Mouse (Mus musculus): ENCODE results near the gene Bcl2. TPM values are rescaled to one million over a fixed set of nuclear protein-coding genes. Genes with fewer than 3 reads are reported as not detected.
"Not testable (repeated sequence)": the region's sequence is repeated elsewhere in the genome, so short reads cannot be mapped to it uniquely, and the experiment has no call there.

Gene Bcl2
- polyA plus RNA-seq, 2 experiments from 2014 or later = 167 to 170 TPM

DNA sequence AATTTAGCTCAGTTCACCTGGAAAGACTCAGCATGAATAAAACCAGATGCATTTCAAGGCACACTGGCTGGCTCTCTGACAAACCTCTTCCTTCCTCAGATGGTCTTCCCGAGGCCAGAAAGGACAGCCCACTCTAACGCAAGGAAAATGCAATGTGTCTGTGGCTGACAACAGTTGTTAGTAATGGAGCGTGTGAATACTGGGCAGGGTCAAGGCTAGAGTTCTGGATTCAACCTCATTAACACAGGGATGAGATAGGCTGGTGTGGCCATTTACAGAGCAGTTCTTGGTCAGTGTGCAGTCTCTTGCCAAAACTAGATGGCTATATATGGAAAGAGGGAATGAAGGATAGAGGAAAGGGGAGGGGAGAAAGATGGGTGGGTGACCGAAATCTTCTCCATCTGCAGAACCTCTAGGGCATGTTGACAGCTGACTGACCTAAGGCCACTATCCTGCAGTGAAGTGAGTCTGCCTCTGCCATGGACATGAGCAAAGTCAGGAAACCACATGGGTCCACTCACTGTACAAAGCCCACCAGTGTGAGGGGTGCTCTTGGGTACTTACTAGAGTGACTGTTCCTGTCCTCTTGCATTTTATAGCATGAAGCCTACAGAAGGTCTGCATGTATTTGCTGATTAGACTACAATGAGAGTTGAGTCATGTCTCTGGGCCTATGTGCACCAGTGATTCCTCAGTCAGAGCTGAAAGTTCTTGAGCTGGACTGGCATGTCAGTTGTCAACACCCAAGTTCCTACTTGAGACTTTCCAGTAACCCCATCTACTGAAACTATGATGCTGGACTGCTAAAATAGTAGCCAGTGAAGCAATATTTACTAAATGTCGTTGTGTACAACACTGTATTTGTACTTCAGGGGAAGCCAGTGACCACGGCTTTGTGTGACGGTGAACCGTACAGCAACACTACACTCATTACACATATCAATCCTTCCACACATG is 159.9 kb downstream of the Bcl2 start:
- ATAC-seq = no peak

DNA sequence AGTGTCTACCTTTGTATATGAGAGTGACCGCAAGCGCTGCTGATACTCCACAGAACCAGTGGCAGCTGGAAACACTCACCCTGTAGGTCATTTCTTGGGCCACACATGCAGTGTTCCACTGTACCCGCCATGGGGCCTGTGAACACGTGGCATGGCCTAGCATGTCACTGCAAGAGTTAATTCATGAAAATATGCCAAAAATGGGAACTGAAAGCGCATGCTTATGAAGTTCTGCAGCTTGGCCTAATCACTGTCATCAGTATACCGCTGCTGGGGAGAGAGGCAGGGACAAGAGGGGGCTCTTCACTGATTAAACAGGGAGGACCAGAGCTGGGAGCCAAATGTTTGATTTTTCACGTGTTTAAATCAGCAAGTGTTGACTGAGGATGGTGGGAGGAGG is 161.2 kb downstream of the Bcl2 start:
- no peak for ATAC-seq

DNA sequence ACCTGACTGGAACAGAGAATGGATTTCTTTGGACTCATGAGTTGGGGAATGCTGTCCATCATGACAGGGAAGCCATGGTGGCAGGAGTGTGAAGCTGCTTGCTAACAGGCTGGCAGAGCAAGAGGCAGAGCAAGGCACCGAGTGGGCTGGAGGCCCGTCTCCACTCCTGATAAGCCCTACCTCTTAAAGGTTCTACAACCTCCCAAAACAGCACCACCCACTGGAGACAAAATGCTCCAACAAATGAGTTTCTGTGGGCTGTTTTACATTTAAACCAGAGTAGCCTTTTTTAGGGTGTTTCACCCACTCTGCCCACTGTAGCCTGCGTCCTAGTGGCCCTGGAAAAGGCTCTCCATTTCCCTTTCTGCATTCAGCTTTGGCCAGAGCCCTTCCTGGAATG is 163.5 kb downstream of the Bcl2 start:
- peak; percentile 12 for ATAC-seq

DNA sequence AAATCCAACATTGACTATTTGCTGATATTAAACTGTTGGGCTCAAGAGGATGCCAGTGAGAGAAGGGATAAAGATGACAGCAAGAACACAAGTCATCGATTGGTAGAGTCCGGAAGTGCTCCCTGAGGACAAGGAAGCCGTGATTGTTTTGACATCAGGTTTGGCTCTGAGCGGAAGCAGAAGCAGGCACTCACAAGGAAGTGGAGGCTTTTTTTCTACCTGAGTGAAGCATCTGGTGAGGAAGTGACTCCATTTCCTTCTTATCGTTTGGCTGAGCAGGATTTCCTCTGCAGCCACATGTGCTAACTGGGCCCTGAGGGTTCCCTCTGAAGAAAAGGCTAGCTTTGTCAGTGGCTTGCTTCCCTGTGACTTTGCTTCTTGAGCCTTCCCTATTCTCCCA is 165.0 kb downstream of the Bcl2 start:
- ATAC-seq = peak; percentile 80

DNA sequence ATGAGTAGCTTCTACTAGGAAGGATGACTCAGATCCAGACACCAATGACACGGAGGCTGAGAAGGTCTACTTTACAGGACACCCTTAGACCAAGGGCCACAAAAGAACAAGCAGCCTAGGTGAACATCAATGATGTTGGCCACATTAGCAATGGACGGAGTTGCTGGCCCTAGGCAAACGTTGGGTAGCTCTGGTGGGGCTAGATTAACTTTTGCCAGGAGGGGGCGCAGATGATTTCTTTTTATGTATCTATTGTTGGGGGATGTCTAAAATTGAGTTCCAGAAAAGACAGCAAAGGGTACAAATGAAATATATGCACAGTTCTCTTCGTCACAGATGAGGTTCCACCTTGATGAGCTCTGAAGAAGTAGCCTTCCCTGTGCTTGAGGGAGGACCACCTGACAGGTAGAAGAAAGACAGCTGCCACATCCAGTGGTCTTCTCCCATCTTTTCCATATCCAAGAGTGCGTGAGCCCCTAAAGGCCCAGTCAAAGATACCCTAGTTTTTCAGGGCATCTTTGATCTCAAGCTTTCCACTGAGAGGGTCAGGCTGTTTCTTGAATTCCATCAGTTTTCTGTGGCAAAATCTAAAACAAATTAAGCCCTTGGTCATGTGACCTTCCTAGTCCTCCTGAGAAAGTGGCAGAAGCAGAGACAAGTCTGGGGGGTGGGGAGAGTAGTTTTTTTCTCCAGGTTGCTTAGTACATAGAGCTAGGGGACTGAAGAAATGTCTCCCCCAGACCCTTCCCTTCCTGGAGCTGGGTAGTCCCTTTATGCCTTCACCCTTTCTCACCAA is 169.1 kb downstream of the Bcl2 start:
- ATAC-seq = peak; percentile 60

DNA sequence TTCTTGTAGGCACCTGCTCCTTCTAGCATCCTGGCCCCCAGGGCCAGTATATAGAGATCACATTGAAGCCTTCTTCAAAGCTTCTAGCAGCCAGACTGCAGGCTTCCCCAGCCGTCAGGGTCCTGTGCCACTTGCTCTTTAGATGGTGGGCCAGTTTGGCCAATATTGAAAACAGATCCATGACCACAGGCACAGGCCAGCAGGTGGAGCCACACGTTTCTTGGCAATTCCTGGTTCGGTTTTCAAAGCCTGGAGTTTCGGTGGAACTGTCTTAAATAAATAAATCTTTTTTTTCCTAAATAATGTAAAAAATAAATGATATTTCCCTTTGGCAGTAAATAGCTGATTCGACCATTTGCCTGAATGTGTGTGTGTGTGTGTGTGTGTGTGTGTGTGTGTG is 171.3 kb downstream of the Bcl2 start:
- no peak for ATAC-seq

DNA sequence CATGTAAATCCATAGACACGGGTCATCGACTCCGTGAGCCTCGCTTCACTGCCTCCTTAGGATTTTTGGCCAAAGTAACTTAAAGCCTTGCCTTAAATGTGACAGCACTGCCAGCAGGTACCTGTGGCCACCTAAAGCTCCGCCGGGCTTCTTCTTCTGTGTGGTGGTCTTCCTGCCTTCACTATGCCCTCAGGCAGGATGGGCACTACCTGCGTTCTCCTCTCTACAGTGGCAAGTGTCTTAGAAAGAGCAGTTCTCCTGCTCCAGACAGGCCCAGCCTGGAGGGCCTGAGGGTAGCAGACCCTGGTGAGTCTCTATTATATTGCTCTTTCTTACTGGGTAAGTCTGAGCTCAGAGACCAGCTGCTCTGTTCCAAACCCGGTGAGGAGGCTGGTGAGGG is 172.2 kb downstream of the Bcl2 start:
- no peak for ATAC-seq

DNA sequence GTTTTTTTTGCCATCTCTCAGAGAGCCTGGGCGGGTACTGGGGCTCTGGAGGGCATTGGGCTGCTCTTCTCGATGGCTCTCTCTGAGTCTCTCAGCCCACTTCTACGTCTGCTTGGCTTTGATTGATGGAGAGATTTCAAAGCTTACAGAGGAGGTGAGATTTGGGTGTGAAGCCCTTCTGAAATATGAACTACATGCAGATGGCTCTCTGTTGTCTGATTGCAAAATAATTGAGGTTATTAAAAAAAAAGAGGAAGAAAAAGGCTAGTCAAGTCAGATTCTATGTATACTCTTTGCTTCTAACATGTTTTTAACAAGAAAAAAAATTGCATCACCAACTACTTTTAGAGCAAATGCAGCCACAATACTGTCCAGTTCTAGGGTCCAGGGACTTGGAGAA is 173.9 kb downstream of the Bcl2 start:
- no peak for ATAC-seq

DNA sequence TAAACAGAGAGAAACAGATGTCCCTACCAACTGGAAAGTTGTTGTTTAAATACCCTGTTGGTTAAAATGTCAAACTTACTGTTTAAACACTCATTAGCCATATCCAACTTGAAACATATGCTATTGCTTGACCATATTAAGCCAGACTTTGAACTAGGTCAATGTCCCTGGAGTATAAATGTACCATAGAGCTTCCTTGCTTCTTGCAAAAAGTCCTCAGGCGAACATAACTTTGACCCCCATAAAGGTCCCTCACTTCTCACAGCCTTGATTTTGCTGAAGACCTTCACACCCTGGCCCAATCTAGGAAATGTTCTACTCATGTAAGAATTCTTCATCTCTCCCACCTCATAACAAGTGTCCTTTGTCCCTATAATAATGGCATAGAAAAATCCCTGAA is 175.0 kb downstream of the Bcl2 start:
- no peak for ATAC-seq

DNA sequence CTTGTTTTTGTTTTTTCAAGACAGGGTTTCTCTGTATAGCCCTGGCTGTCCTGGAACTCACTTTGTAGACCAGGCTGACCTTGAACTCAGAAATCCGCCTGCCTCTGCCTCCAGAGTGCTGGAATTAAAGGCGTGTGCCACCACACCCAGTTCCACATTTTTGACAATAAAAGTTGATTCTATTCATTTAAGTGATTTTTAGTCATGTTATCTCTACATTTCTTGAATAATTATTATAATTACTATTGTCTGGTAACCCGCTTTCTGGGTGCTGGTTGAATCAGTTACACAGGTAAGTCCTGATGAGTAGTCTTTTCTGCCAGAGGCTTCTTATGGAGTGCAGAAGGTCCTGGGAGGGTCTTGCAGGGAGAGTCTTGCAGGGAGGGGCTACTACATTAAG is 179.2 kb downstream of the Bcl2 start:
- not testable (repeated sequence) for ATAC-seq

DNA sequence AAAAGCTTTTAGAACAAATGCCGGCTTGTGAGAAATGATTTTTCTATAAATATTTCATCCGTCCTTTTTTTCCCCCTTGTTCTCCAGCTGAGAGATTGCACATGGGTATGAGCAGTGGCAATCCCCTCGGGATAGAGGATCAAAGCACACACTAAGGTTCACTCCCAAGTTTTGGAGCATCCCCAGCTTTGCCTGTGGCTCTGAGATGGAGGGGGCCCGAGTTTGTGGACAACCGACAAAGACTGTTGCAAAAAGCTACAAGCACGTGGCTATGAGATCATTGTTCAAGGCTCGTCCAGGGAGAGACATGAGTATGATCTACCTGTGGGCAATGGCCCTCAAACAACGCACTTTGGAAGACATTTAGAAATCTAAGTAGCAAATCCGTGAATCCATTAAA is 184.5 kb downstream of the Bcl2 start:
- ATAC-seq = no peak

DNA sequence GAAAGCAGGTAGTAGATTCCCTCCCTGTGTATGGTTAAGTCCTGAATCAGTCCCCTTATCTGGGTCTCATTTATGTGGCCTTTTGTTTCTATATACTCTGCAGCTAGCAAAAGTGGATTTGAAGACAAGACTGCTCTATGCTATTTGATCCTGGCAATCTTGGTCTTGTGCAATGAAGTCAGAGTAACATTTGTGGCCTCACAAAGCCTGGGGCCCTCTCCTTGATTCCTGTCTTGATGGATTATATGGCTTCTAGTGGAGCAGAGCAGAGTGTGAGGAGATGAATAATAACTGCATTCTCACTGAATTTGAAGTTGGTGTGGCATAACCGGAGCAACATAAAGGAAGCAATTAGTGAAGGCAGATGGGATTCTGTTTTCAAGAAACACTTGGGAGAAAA is 186.5 kb downstream of the Bcl2 start:
- ATAC-seq = no peak

DNA sequence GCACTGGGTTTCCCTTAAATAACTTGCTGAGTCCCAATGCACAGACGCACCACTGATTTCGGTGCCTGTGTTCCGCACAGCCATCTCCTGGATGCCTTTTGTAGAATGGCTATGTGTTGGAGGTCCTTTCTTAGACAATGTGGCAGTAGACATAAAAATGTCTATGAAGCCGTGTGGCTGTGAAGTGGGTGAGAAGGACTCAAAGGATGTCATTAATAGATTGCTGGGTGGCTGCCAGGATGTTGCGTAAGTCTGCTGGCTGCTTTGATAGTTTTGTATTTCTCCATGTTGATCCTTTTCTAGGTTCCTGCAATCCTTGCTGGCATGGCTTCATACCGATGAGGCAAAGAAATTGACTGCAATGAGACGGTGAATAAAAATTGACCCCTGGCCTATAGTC is 187.3 kb downstream of the Bcl2 start:
- no peak for ATAC-seq

DNA sequence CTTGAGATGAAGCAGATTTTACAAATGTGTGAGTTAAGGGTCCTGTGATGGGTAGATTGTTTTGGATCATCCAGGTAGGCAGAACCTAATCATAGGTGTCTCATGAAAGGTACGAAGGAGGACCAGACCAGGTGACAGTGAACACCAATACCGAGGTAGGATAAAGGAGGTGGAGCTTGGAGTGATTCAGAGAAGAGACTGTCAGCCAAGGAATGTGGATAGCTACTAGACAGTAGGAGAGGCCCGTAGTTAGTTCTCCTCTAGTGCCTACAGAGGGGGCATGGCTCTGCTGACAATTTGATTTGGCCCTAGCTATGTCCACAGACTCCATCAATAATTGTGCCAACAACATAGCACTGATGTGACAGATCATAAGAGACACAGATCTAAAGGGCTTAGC is 188.0 kb downstream of the Bcl2 start:
- no peak for ATAC-seq

DNA sequence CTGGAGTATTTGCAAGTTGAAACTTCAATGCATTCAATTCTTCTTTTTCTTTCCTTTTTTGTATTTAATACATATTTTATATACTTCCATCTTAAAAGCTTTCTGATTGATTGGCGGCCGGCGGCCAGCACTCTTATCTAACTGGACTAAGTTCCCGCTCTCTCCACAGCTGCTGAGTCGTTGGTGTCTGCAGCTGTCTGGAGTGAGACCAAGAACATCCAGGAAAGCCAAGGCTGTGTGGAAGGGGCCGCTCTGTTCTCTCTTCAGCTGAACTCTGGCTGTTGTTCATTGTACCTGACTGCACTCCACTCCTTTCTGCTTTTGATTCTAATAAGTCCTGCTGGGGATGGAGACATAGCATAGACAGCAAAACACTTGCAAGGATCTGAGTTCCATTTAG is 190.3 kb downstream of the Bcl2 start:
- ATAC-seq = no peak

DNA sequence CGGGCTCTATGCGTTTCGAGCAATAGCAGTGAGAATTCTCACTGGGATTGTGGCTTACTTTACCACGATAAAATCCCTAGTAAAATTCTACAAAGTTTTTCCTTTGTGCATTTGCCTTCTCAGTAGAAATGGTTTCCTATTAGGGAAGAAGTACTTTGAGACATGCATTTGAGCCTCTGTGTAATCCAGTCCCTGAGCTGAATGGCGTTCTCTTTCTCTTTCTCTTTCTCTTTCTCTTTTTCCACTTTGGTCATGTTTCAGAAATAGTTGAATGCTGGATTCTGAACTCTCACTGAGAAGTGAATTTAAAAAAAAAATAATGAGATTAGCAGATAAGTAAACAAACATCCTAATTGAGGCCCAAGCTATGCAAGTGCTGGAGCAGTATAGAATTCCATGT is 191.1 kb downstream of the Bcl2 start:
- peak; percentile 76 for ATAC-seq

DNA sequence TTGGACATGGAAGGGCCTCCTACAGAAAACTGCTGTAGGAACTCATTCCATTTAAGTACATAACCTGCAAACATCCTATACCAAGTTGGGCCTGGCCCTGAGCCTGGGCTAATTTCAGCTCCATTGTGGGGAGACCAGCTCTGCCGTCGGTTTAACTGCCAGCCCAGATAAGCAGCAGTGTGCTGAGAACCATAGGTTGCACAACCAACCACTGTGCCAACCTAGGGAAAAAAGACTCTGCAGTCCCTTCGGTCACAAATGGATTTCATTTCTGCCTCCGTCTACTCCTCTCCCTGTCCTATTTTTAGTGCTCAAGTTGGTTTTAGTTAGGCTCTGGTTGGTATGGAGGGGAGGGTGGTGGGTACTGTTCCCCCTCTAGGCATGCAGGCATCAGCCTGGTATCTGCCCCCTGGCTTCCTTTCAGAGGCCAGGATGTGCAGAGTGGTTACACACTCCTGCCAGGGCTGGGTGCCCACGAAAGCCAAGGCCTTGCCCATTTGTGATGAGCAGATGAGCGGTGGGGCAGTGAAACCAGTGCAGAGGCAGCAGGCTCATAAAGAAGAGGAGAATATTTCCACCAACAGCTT is 196.4 kb downstream of the Bcl2 start:
- ATAC-seq = no peak

DNA sequence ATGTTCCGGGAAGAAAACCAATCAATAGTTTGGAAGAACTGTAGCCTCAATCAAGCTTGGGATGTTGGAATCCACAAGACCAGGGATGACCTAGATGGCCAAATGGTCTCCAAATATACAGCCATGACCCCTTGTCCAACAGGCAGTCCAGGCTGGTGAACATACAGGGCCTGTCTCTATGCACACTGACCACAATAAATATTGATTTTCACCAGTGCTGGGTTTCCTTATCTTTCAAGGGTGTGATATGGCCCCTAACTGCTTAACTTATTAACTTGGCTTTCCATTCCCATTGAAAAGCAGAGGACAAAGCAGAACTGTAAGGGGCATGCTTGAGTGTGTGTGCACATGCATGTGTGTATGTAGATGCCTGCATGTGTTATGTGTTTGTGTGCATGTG is 197.0 kb downstream of the Bcl2 start:
- ATAC-seq = no peak

DNA sequence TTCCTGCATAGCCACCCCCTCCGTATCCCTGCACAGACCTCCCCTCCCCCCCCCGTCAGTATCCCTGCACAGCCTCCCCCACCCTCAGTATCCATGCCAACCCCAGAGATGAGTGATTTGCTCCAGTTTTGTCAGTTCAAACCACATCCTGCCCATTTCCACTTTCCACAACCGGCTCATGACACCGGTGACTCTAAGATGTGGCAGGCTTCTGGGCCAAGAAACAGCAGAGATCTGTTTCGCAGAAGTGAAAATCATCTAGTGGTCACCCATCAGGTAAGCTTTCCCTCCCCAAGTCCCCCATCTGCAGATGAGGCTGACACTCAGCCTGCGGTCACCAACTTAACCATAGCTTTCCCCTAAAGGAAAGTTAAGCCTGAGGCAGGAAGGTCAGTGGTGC is 198.5 kb downstream of the Bcl2 start:
- peak; percentile 92 for ATAC-seq

DNA sequence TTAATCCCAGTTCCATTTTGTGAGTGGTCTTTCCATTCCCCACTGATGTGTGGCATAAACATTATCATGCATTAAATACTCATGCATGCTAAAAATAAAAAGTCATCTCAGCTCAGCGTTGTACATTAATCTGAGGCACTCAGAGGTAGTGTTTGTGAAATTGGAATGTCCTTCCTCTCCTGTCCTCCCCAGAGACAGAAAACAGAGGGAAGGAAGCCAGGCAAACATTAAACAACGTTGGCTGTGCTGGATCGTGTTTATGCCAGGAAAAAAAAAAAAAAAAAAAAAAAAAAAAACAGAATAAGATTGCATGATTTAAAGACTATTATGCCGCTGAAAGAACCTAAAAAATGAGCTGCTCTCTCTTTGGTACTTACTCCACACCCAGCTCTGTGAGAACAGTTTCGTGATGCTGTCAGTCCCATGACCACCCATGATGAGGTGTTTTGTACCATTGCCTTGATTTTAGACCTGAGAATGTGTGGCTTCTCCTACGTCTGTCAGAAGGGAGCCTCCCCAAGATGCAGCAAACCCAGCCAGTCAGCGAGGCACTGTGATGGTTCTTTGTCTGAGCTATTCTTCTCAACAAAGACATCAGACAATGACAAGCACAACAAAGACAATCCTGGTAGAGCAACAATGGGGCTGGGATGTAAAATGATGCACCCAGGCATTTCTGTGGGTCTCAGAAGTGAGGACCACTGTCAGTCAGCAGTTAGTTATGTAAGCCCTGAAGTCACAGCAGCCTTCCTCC is 200.0 kb downstream of the Bcl2 start:
- ATAC-seq = no peak

DNA sequence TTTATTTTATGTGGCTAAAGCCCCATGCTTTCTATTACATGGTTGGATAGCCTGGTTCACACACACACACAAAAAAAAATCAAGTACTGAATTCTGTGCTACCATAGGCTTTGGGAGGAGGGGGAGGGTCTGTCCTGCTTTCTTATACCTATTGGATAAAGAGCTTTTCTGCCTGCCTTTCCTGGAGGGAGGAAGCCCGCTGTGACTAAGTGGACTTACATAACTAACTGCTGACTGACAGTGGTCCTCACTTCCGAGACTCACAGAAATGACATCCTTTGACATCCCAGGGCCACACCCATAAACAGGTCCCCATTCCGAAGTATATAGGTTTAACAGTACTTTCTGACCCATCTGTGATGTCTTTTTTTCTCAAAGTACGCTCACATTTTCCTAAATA is 200.6 kb downstream of the Bcl2 start:
- no peak for ATAC-seq

DNA sequence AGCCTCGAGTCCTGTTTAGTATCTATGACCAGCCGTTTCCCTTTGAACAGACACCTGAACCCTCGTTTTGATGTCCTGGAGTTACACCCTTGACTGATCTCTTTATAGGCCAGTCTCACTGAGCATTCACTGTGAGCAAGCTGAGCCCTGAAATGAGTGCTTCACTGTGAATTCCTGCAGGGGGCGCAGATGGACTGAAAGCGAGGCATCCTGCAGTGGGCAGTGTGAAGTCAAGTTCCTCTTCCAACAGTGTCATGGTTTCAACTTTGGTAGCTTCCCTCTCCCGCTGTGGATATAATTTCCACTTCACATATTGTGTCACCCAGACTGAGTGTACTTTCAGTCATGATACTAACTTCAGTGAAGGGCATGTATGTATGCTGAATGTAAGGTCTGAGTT is 202.5 kb downstream of the Bcl2 start:
- ATAC-seq = peak; percentile 71

DNA sequence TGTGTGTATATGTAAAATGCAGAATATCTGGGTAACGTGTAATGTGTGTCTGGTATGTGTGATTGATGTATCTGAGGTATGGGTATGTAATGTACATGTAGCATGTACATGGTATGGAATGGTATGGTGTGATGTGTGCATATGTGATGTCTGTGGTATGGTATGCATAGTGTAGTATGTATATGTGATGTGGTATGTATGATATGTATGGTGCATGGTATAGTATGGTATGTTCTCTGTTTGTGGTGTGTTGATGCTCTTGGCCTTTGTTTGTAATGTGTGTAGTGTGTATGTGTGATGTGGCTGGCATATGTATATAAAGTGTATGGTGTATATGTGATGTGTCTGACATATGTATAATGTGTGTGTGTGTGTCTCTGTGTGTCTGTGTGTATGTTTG is 206.5 kb downstream of the Bcl2 start:
- ATAC-seq = no peak
